Mouse (Mus musculus) urinary bladder, postnatal 25 days (tissue): ENCODE measurements around the gene Mtch1.
A peak's percentile ranks its signal among the peaks of the same experiment; 100 is the strongest.
"Not testable (repeated sequence)": the region's sequence is repeated elsewhere in the genome, so short reads cannot be mapped to it uniquely, and the experiment has no call there.

Experiments
- DNase-seq: peaks from one replicate; pipeline ENCODE4 v3.0.0; 2022; ENCODE audit warnings: low spot score

The Mtch1 gene

GRCm38 (mm10) chr17:29347645-29348256 is at the start of gene Mtch1:
Gene Mtch1 (minus strand): TSS chr17:29347934.
- DNase-seq: peak; percentile 100

DNA sequence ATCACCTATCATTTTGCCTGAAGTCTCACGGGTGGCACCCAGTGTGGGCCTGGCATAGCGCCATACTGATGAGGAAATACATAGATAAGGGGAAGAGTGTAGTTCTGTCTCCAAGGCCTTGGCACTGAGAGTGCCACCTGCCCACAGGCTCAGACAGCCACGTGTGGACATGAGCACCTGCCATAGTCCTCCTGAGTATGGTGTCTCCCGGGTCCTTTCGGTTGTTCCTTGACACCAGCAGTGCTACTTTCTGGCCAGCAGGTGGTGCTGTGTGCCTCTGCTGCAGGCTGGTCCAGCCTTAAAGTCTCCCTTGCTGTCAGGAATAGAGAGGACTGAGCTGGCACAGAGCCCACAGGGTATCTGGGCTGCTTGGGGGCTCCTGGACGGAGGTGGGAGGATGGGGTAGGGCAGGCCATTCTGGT is 49.1 kb upstream of the Mtch1 start:
- peak; percentile 80 for DNase-seq

GRCm38 (mm10) chr17:29396056-29396799 is 48.5 kb upstream of the Mtch1 start:
- no peak for DNase-seq

GRCm38 (mm10) chr17:29395381-29395780 is 47.6 kb upstream of the Mtch1 start:
- DNase-seq: no peak

DNA sequence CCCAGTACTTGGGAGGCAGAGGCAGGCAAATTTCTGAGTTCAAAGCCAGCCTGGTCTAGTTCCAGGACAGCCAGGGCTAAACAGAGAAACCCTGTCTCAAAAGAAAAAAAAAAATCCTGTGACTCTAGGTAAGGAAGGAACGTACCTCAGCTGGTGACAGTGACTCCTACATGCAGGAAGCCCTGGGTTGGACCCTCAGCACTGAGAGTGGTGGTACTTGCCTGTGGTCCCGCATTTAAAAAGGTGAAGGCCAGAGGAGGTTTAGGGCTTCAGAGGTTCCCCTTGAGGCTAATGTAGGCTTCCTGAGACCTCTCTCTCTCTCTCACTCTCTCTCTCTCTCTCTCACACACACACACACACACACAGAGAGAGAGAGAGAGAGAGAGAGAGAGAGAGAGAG is 47.0 kb upstream of the Mtch1 start:
- not testable (repeated sequence) for DNase-seq

- no peak for DNase-seq
Observed at GRCm38 (mm10) chr17:29394106-29394760, 46.5 kb upstream of the Mtch1 start.

GRCm38 (mm10) chr17:29393335-29394089 is 45.8 kb upstream of the Mtch1 start:
- DNase-seq: no peak

GRCm38 (mm10) chr17:29391280-29391679 is 43.5 kb upstream of the Mtch1 start:
- no peak for DNase-seq

- no peak for DNase-seq
Observed at GRCm38 (mm10) chr17:29388978-29389377, 41.2 kb upstream of the Mtch1 start.

GRCm38 (mm10) chr17:29385746-29386145 is 38.0 kb upstream of the Mtch1 start:
- DNase-seq: no peak

GRCm38 (mm10) chr17:29384850-29385438 is 37.2 kb upstream of the Mtch1 start:
- DNase-seq: no peak

- DNase-seq: no peak
Observed at GRCm38 (mm10) chr17:29383923-29384322, 36.2 kb upstream of the Mtch1 start.

GRCm38 (mm10) chr17:29382417-29382816 is 34.7 kb upstream of the Mtch1 start:
- no peak for DNase-seq

DNA sequence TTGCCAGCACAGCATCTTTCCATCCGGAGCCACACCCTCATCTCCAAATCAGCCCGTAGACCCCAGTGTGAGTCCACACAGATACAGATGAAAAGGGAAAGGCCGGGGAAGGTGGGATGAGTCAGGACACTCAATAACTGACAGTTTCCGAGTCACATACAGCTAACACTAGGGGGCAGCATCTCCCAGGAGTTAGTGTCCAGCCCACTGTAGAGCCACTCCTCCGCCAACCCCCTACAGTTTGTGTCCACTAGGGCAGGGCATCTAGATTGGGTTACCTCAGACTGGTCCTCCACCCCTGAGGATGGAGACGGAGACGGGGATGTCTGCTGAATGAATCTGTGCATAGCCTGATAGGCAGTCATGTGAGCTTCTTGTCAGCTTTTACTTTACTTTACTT is 33.7 kb upstream of the Mtch1 start:
- peak; percentile 72 for DNase-seq

- no peak for DNase-seq
Observed at GRCm38 (mm10) chr17:29380241-29380640, 32.5 kb upstream of the Mtch1 start.

GRCm38 (mm10) chr17:29378056-29378455 is 30.3 kb upstream of the Mtch1 start:
- no peak for DNase-seq

- DNase-seq: no peak
Observed at GRCm38 (mm10) chr17:29375871-29376270, 28.1 kb upstream of the Mtch1 start.

- peak; percentile 90 for DNase-seq
Observed at GRCm38 (mm10) chr17:29370984-29371723, 23.4 kb upstream of the Mtch1 start.

GRCm38 (mm10) chr17:29368726-29369125 is 21.0 kb upstream of the Mtch1 start:
- no peak for DNase-seq

DNA sequence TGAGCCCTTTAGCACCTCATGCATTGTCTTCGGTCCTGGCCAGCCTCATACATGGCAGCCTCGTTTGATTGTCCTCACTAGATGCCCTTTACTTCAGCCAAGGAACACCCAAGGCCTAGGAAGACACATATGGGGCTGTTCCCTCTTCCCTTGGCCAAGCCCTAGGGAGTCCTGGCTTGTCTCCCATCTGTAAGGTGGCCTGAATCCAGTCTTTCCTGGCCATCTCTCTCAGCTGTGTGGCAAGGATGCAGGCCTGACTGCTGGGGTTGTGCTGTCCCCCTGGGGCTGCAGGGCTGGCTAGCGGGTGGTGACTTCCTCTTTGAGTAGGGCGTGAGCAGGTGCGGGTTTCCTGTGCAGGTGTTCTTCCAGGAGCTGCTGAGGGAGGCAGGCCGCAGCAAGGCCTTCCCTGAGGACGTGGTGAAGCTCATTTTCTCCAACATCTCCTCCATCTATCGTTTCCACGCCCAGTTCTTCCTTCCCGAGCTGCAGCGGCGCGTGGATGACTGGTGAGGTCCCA is 17.4 kb upstream of the Mtch1 start:
- DNase-seq: no peak

DNA sequence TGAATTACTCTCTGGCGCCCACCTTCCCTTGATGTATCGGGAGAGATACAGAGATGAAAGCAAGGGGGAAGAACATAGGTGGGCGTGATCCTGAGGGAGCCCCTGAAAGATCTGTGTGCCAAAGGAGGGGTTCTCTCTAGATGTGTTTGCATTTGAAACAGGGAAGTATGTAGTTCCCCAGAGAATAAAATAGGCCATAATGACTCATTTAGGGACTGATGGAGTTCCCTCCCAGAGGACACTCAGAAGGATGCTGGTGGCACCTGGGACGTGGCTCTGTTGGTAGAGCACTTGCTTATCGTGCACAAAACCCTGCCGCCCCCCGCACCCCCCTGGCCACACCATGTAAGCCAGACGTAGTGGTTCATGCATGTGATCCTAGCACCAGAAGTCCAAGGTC is 15.4 kb upstream of the Mtch1 start:
- DNase-seq: no peak
